Mouse (Mus musculus) neutrophil, adult 5-6 weeks (primary cell): ENCODE results near the gene Gpc5. TPM values are rescaled to one million over a fixed set of nuclear protein-coding genes. Genes with fewer than 3 reads are reported as not detected.

Experiments used
- ATAC-seq: fragments of 151-379, 151-347 bp; 2 replicates; pipeline ENCODE4 v1.8.0; 2017; ENCODE audit warnings: mild to moderate bottlenecking, moderate TSS enrichment; ENCODE audit not compliant: insufficient number of reproducible peaks, poor library complexity, low FRiP score, severe bottlenecking; ENCODE audit errors: extremely low read depth
- total RNA-seq: library from RNA; stranded (forward); fragments of 200-1000 nt; gene quantifications from 2 replicates; pipeline ENCODE4 v1.2.3, GENCODE M21; 2017

The Gpc5 gene
- total RNA-seq, 1 experiment from 2014 or later: not detected

DNA sequence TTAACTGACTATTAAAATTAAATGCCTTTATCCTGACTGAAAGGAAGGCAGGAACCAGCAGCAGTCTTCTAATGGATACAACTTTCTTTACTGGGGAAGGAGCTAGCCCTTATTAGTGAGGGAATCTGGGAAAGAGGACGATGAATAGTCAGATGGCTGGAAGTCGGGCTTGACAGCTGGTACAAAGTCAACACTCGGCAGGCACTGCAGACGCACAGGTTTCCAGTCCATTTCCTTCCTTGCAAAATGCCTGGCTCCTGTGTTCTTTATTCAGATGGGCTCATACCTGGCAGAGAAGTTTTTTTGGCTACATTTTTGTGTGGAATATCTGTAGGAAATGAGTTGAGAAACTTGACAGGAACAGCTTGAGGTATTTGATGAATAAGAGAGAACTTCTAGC is 1364.2 kb downstream of the Gpc5 start:
- ATAC-seq: no peak

DNA sequence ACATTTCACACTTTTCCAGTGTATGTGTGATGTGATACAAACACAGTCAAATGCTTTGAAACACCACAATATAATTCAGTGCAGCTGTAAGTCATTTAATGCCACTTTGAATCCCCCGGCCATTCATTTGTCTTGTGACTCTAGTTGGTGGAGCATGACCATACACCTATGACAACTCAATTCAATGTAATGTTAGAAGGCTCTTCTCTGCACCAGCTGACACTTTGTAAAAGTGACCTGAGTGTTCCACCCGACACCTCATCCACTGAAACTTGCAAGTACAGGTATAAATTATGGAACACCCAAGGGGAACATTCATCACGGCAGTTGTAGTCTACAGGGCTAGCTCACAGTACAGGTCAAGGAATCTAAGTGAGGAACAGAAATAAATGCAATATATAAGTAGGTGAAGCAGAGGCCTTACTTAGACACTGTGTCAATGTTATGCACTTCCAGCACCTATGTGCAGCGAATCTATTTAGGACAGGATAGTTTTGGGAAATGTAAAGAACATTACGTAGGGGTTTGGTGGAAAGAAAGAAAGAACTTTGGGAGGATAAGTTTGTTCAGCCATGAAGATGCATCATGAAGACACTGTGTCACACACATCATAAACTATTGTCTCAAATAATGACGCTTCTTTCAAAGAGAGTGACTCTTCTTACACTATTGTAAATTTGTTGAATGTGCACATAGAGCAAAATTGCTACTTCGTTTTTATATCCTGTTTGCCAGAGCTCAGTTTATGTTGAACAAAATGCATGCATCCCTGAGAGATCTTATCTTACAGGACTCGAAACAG is 1381.6 kb downstream of the Gpc5 start:
- no peak for ATAC-seq

DNA sequence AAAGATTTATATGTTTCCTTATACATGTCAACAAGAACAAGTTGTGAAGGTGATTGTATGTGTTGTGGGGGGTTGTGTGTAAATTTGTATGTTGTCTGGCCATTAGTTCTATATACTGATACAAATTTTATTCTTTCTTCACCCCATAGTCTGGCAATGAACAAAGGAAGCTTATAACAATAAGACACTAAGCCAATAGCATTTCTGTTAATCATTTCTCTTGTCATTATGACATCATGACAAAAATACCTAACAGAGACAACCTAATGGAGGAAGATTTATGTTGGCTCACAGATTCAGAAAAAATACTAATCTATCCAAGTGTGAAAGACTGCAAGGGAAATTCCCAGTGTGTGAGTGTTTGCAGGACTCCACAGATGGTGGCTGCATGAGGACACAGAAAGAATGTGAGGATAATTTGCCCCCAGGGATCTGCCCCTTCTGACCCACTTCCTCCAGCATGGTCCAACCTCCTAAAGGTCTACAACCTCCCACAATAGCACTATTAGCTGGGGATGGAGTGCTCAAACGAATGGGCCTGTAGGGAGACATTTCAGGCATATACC is 1402.4 kb downstream of the Gpc5 start:
- no peak for ATAC-seq

DNA sequence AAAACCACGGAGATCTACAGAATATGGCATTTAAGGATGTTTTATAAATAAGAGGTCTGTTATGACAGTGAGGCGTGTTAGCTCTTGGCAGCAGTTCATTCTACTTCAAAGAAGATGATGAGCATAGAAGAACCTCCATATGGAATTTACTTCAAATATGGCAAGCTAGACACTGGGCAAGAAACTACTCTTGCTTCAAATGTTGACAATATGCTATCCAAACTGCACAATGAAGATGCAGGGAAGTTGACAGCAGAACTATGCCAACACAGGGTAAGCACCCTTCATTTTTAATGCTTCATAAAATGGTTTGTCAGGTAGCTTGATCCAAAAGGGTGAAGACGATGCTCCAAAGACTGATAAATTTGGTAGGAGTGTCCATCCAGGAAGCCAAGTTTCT is 1446.2 kb downstream of the Gpc5 start:
- ATAC-seq: no peak

DNA sequence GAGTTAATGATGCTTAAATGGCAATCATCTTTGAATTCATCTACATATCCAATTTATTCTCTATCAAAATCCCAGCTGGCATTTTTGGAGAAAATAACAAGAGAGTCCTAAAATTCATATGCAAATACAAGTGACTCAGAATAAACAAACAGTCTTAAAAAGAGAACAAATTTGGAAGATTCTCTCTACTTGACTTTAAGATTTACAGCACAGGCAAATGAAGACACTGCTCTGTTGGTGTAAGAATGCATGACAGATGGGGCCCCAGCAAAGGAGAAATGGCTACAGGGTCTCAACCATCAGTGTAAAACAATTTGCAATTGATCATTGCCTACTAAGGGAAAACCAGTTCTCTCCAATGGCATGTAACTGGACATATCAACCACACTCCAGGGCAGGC is 1451.7 kb downstream of the Gpc5 start:
- ATAC-seq: no peak

DNA sequence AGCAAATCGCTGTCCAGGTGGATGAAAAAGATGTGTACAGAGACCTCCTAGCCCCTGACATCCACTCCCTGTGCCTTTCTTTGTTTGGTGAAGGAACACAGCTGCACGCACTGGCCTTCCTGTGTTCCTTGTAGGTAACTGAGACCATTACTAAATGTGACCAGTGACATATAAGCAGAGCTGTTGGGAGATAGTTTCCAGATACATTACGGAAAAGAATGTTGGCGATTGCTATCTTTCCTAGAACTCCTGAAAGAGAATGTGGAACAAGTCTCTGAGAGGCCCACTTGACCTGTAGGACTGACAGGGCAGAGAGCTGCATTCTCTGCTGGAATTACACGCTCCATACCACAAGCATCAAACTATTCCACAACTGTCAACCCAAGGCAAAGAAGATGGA is 1459.4 kb downstream of the Gpc5 start:
- no peak for ATAC-seq

DNA sequence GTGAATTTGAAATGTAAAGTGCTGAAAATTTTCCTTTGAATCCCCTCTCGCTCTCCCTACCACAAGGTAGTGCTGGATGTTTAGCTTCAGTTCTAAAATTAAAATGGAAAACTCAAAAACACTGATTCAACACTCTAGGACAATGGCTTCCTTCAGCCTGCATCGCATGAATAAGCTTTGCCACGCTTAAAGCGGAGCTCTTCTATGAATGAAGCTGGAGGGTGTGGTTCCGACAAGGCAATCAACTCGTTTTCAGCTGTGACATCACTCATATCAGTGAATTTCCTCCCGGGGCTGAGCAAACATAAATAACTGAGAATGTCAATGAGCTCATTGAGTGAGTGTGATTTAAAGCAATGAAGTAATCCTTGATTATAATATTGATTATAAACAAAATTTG is 1461.3 kb downstream of the Gpc5 start:
- no peak for ATAC-seq

DNA sequence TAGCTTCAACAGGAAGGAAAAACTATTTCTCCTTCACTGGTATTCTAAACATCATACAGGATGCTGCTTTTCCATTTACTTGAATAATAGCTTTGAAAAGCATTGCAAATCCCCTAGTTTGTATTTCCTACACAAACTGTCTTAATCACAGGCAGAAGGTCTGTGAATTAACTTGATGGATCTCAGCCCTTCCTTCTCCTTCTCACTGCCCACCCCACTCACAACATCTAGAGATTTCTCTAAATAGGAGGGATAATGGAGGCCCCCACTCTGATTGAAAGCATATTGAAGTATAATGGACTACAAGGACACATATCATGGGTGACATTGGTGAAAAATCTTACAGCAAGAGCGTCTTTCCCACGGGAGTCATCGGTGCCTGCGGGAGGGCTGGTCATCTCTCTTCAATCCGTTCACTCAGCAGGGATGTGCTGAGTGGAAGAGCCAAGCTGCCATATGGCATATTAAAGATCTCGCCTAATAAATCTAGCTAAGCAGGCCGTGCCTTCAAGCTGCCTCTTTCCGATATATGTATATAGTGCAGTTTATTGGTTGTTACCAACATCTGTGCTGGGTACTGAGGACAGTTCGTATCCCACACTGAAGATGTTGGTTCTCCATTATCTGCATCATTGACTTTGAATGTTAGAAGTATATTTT is 1466.3 kb downstream of the Gpc5 start:
- ATAC-seq: no peak

DNA sequence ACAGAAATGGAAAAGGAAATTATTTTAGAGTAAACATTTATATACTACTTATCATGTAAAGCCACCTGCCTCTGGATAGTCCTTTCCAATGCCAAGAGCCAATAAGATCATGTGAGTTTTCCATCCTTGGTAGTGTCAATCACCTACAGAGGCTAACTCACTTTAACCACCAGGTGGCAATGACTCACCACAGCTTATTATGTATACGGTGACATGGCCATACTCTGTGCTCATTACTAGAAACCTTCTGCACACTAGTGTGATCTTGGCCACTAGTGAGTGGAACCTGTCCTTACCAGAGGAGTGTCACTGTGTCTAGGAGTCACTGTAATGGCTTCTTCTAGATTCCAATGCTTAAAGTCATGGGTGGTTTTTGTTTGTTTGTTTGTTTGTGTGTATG is 1468.0 kb downstream of the Gpc5 start:
- ATAC-seq: no peak
